Mouse (Mus musculus) adrenal gland, postnatal 10 days (tissue): ENCODE data around the gene Olfr1324. TPM values are rescaled to one million over a fixed set of nuclear protein-coding genes. Genes with fewer than 3 reads are reported as not detected.
"Not testable (repeated sequence)": the region's sequence is repeated elsewhere in the genome, so short reads cannot be mapped to it uniquely, and the experiment has no call there.

Experiments used
- DNase-seq: peaks from one replicate; pipeline ENCODE4 v3.0.0; 2021; ENCODE audit warnings: mixed read lengths
- long read RNA-seq, 2 experiments: library from polyadenylated mRNA; stranded (forward); transcript quantifications; one replicate each; pipeline ENCODE4 v2.0.0; 2021
- total RNA-seq, 2 experiments: library from RNA; stranded (reverse); gene quantifications; 2 replicates each; pipeline ENCODE4 v1.2.3; 2021

Gene Olfr1324
- total RNA-seq, result not detected
- long read RNA-seq, experiment 1, result 0 reads
- long read RNA-seq, experiment 2, result 0 reads

DNA sequence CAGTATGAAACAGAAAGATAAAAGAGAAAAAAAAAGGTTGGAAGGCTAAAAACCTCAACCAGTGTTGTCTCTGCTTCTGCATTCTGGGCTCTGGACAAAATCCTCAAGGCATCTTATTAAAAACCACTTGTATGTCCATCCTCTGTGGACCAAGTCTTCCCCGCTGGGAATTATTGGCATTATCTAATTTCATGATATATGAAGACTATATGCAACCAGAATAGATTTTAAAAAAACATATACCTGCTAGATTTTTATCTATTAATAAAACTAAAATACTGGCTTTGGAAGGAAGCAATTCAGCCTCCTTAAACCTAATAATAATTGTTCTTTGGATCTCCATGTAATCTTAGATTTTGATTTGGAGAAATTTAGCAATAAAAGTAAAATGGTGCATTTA lies at the start of gene Olfr1324:
Gene Olfr1324, minus strand, starts transcription at position 101 of the 400 bp plus-strand sequence.
- no peak for DNase-seq

DNA sequence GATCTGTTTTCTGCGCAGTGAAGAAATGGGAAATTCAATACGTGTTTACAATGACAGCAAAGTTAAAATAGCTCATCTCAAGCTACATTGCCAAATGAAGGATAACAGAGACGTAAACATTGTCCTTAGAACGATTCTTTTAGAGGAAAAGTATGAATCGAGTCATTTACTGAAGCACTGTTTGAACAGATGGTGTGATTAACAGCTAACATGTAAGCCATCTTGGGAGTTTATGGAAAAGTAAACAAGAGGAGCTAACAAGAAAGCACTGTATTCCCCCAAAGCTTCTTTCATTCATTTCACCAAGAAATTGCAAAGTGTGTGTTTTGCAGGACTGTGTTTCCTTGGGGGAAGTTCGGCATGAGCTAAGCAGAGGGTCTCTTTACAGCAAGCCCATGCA lies 42.0 kb upstream of the Olfr1324 start:
- not testable (repeated sequence) for DNase-seq

DNA sequence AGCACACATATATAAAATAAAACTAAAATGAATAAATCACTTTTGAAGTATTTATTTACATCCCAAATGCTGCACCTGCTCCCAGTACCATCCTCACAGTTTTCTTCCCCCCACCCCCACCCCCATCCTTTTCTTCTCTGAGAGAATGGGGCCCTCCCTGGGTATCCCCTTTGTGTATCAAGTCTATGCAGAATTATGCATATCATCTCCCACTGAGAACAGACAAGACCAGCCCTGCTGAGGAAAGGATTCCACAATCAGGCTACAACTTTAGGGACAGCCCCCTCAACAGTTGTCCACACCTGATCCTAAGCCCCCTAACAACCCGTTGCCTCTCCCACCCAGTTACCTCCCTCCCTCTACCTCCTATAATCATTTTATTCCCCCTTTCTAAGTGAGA lies 27.8 kb upstream of the Olfr1324 start:
- DNase-seq, result no peak

DNA sequence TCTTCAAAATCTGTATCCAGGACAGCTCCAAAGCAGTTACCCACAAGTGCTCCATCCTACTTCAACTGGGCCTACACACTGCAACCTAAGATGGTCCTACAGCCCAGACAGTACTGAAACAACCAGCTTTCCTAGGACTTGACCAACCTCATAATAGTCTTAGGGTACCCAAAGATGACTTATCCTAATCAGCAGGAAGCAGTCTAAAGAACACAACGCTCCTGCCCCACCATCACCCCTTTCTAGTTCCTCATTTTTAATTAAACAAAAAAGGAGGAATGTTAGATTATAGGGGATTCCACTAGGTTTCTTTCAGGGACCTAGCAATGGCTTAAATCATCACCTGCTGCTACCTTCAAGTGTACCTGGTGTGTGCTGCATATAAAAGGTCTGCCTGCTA lies 15.1 kb upstream of the Olfr1324 start:
- no peak for DNase-seq

DNA sequence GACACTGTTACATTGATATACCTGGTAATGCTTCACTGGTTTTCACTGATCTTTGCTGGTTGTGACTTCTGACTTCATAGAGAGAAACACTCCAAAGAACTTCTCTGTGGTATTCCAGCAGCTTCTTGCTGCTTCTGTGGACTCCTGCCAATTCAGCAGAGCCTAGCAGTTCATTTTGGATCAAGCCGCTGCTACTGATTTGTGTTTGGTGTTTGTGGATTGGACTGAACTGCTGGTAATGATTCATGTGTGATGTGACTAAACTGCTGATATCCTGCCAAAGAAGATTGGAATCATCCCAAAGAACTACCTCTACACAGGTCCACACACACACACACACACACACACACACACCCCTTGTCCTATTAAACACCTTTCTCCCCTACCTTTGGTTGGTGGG lies 14.4 kb upstream of the Olfr1324 start:
- DNase-seq, result no peak

DNA sequence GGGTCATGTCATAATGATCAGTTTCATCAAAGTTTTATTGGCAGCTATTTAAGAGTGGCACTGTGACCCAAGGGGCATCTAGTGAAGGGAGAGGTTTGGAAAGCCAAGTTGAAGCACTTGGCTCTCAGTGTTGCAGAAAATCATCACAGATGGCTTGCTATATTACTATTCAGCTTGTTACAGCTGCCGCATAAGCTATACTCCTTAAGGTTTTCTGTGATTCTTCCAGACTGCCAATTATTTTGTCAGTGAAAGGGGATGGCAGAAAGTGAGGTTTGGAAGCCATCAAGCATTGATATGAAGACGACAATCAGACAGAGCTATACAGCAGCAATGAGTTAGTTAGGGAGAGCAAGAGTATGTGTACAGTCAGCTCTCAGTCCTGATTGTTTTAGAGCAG lies 4.2 kb upstream of the Olfr1324 start:
- no peak for DNase-seq

DNA sequence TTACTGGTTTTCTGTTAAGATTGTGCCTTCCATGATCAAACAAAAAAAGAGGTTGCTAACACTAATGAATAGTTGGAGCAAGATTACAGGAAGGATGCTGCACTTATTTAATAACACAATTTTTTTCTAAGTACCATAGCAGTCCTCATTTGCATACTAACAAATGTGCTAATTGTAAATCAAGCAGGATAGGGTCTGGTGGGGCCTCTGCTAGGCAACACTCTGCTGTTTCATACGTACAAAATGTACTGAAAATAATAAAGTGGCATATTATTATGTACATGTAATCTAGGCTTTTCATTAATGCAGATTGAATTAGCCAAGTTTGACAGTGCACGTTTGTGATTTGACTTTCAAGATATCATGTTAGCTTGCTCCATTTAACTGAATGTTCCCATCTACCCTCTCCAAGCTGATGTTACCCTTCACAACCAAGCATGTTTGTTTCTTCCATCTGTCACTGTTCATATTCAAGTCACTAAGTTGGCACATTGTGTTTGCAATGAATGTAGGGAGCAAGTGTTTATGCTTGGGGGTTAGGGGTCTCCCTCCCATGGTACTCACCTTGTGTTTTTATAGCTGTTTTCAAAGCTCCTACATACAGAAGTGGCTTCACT lies 478 bp downstream of the Olfr1324 start:
- no peak for DNase-seq

DNA sequence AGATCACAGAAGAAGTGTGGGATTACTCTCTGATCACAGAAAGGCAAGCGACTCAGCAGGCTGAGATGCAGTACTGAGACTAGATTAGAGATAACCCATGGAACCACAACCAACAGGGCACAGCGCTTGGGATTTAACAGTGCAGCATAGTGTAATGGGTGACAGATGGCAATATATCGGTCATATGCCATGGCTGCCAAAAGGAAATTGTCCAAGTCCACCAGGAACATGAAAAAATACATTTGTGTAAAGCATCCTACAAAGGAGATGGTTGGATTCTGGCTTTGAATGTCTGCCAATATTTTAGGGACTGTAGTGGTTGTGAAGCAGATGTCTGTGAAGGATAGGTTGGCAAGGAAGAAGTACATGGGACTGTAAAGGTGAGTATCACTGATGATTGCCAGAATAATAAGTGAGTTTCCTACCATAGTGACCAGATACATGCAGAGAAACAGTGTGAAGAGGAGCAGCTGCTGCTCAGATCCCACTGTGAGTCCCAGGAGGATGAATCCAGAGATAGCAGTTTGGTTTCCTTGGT lies 2.3 kb downstream of the Olfr1324 start:
- DNase-seq, result no peak

DNA sequence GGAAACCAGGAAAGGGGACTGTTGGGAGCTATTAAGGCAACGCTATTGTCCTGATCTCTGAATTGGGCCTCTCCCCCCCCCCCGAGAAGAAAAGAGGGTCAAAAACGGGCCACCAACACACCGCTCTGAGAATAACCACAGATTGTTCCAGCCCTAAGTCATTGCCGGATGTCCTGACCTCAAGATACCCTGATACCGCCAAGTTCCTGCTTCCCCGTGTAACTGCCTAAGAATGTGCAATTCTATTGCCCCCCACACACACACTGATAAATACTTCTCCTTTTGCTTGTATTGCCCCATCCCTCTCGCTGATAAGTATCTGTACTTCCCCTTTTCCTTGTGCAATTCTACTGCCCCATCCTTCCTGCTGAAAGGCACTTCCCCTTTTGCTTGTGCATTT lies 17.9 kb downstream of the Olfr1324 start:
- not testable (repeated sequence) for DNase-seq

DNA sequence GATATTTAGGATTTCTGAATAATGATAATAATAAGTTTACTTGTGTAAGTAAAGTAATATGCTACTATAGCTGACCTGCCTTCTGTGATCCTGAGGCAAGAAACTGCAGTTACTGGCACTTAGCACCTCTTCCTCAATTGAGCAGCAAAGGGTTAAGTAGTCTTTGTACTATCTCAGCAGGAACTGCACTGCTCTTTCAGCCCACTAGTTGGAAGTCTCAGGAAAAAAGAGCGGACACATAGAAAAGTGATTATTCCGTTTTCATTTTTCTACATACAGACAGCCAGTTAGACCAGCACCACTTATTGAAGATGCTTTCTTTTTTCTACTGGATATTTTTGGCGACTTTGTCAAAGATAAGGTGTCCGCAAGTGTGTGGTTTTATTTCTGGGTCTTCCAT lies 37.7 kb downstream of the Olfr1324 start:
- DNase-seq, result not testable (repeated sequence)

DNA sequence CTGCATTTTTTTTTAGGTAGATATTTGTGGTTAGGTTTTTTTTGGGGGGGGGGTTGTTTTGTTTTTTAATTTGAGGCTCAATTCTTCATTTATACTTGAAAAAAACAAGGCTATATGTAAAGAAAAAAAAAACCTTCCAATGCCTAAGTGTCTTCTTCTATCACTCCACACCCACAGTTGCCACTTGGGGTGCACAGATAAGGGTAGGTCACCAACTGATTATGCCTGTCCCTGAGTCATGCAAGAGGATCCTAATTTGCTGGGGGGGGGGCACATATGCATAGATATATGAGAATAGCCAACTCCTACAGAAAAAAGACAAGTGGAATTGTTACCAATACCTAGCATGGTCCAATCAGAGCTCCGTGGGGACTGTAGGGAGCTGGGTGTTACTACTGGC lies 53.3 kb downstream of the Olfr1324 start:
- DNase-seq, result no peak
